Mouse (Mus musculus): Measurements from ENCODE around the gene AC109138.7.

DNA sequence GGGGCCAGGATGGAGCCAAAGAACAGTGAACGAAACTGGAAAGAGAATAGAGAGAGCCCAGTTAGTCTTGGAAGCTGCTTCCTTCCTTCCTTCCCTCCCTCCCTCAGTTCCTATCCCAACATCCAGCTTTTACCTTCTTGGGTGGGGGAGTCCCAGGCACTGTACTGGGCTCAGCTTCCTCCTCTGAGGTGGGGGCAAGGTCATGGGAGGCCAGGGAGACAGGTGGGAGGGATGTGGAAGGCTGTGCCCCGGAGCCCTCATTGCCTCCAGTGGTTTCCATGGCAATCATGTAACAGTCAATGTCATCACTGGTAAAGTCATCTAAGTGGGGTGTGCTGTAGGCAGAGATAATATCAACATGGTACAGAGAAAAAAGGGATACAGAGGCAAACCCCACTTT is 18.1 kb upstream of the AC109138.7 start:
- TF ChIP-seq CTCF (IDR thresholded peaks at IDR 0.05; ENCODE audit: borderline replicate concordance, control insufficient read depth, extremely low read depth, insufficient read depth, low read length, poor library complexity), result no peak
- no peak for TF ChIP-seq POLR2A (IDR thresholded peaks at IDR 0.05; ENCODE audit: control insufficient read depth, extremely low read depth, insufficient read depth, low read length, poor library complexity)
